Mouse (Mus musculus) gastrocnemius, postnatal 36 days (tissue): ENCODE data around the gene D10Jhu81e. TPM values are rescaled to one million over a fixed set of nuclear protein-coding genes. Genes with fewer than 3 reads are reported as not detected.
"Not testable (repeated sequence)": the region's sequence is repeated elsewhere in the genome, so short reads cannot be mapped to it uniquely, and the experiment has no call there.

Experiments
- DNase-seq, 2 experiments: peaks; one replicate each; pipeline ENCODE4 v3.0.0; 2022
- intact Hi-C: fragments of 180-260 bp; cut with DNase I; formaldehyde crosslinking; loops from one replicate; pipeline ENCODE4 v1.15.1; 2025
- total RNA-seq, 2 experiments: library from RNA; stranded (reverse); gene quantifications; 2 replicates each; pipeline ENCODE4 v1.2.3; 2021

The D10Jhu81e gene
- total RNA-seq, 2 experiments from 2014 or later = 207 to 245 TPM

DNA sequence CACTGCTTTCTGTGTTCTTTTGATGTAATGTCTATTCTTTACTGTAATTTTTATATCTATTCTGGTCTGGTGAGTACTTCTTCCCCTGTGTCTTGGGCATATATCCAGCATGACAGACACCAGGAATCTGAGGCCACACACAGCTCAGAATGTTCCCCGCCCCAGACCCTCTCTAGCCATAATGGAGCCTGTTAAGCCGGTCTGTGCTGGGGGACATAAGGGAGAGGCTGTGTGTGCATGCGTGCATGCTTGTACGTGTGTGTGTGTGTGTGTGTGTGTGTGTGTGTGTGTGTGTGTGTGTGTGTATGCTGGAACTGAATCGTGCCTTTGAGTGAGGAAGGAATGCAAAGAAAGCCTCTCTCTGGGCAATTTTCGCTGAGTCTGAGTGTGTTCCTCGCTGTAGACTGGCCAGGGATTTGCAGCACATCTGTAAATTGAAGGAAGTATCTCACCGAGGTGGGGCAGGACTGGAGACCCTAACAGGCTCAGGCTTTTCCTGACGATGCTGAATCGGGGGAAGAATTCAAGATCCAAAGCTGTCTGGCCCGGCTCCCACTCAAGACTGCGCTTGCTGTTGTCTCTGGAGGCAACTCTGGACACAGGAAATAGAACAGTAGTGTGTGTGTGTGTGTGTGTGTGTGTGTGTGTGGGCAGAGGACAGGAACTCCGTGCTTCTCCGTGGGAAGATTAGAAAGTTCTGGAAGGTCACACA, 30.6 kb downstream of the D10Jhu81e start:
- intact Hi-C loops = no loop called here
- peak in 1 of 2 experiments; percentile 53 for DNase-seq

DNA sequence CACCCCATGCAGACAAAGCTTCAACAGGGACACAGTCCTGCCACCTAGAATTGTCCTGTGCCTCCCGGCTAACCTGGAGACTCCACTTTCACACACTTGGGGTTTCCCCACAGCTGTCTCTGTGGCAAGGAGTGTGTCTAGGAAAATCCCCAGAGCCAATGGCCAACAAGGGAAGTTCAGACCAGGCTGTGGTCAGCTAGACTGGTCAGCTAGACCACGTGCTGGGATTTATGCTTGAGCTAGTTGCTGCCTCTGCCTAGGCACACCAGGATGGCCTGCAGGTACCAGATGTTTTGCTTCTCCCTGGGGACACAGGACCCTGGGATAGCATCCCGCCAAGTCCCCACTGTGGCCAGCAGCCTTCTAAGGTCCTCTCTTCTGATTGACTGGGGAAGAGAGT, 32.4 kb downstream of the D10Jhu81e start:
- no peak for DNase-seq

DNA sequence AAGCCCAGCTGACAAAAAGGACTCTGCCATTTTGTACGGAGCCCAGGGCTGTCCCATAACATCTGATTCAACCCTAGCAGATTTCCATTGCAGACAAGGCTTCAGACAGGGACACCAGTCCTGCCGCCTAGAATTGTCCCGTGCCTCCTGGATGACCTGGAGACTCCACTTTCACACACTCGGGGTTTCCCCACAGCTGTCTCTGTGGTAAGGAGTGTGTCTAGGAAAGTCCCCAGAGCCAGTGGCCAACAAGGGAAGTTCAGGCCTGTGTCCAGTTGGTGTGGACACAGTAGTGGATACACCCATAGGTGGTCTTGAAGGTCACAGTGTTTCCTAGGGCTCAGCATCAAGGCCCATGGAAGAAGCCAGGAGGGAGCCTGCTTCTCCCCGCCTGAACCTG, 33.6 kb downstream of the D10Jhu81e start:
- DNase-seq = no peak
- intact Hi-C loops = no loop called here

More for the DNA sequence above, 32.4 kb downstream of the D10Jhu81e start:
- intact Hi-C loops = no loop called here

DNA sequence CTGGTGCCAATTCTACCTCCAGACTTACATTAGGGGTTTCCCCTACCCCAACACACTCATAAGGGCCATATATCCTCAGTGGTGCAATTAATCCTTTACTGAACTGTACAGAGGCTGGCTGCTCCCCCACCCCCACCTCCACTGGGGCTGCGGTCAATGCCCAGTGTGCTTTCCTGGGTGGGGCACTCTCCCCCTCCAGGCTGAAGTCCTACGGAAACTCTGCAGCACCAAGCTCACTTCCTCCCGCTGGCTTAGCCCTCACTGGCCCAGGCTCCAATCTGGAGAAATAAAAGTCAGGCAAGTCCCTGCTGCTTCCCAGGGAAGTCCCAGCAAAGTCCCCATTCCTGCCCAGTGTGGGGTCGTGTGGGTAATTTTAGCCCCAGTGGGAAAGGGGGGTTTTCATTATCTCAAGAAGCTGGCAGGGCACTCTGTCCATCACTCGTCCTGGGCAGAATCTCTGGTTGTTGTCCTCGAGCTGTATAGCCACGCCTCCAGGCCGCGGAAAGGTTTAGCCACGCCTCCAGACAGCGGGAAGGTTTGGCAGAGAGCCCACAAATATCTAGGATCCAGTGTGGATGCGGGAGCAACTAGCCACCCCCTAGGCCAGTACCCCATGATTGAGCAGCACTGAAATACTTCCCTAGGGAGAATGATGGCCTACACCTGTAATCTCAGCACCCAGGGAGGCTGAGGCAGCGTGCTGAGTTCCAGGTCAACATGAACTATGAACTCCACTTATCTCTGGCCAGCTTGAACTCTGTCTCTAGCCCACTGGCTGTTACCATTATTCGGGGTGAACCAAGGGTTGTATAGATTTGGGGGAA, 34.4 kb downstream of the D10Jhu81e start:
- intact Hi-C loops = no loop called here
- no peak for DNase-seq

DNA sequence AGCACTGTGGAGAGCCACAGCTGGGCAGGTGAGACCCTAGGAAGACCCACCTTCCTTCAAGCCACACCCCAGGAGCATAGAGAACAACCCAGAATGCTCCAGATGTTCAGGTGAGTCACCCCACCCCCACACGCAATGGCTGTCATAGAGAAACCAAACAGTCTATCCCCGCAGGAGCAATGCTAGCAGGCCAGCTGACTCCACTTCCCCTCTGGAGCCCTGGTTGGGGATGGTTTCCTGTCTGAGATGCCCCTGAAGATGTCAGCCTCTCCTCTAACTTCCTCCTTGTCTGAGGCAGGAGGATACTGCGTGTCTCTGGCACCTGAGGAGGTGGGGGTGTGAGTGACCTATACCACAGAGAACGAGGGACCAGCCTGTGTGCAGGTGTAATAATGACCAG, 35.2 kb downstream of the D10Jhu81e start:
- intact Hi-C loops = no loop called here

DNA sequence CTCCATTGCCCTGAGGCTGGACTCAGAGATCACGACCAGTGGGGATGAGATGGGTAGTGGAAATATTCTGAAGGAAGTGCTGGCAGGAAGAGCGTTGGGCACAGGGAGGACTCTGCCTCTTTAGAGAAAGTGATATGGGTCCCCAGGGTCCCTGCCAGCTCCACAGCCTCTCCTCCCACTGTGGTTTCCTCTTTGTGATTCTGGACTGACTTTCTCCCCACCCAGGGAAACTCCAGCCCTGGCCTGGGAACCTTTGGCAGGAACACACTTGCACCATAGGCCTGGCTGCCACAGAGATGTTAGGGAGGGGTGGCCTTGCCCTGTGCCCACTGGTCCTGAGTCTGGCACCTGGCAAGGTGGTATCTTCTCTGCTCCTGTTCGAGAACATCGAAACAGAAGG, 39.6 kb downstream of the D10Jhu81e start:
- no peak for DNase-seq
- intact Hi-C loops = no loop called here

More for the DNA sequence above, 35.2 kb downstream of the D10Jhu81e start:
- DNase-seq = no peak

DNA sequence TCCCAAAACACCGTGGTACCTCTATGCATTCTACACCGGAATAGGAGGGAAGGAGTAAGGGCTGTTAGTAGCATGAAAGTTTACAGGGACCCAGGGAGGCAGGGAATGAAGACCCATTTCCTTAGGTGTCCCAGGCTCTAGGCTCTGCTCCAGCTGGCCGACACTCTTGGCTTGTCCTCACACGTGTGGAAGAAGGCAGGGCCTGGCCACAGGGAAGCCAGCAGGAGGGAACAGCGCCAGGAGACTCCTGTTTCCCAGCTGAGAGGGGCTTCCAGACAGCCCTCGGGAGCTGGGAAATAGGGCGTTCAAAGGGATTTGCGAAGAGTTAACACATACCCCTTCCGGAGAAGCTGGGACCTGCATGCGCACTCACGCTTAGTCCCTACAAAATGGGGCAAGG, 40.2 kb downstream of the D10Jhu81e start:
- no peak for DNase-seq
- intact Hi-C loops = no loop called here

DNA sequence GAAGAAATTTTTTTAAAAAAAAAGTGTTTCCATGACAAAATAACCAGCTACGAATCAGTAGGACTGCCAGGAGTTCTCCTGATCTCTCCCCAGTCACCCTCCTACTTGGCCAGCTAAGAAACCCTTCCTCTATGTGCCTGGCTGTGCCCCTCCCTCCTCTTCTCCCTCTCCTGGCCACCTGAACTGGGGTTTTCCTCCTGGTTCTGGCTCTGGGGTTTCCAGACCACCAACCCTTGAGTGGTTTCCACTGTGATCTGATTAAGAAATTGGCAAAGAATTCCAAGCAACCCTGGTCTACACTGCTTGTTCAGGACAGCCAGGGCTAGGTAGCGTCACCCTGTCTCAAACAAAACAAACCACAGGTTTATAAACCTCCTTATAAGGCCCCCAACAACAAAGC, 40.9 kb downstream of the D10Jhu81e start:
- intact Hi-C loops = no loop called here
- DNase-seq = no peak

DNA sequence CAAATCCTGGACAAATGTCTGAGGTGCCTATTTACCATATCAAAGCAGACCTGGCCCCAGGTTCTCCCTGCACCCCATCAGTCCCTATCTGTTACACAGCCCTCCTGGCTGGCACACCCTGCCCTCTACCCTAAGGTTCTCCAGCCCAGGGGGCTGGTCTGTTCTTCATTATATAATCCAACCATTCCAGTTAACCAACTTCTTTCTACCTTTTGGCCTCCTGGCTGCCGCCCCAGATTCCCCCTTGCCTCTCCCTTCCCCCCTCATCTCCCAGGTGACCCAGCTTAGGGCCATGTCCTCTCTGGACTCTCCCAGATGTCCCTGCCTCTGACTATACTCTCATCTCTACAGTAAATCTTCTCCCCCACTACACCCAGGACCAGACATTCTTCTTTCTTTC, 41.7 kb downstream of the D10Jhu81e start:
- intact Hi-C loops = no loop called here
- no peak for DNase-seq

DNA sequence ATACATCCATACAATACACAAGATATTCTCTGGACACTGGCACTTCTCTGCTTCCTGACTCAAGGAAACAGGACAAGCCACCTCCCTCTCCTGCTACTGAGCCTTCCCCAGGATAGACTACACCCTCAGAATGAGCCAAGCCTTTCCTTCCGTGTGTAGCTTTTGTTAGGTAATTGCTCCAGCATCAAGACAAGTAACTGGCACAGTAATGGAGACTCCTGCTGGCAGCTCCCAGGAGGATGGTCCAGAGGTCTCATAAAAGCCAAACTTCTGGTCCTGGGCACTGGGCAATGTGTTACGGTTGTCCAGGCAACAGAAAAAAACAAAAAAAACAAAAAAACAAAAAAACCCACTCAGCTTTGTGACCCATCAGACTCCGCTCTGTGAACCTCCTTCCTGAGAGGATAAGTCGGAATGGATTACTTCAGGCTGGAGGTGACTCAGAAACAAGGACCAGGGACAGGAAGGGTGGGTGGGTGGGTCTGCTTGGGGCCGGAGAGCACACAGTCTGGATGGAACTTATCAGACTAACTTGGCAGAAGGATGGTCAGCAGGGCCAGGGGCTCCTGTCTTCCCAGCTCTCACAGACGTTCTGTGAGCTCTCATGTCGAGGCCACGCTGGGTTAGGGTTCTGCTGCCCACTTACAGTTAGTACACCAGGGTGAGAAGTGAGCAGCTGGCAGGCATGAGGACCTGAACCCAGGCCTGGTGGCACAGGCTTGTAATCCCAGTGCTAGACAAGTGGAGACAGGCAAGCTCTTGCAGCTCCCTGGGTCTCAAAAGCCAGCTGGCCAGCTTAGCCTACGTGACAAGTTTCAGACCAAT, 42.3 kb downstream of the D10Jhu81e start:
- intact Hi-C loops = no loop called here
- no peak for DNase-seq

DNA sequence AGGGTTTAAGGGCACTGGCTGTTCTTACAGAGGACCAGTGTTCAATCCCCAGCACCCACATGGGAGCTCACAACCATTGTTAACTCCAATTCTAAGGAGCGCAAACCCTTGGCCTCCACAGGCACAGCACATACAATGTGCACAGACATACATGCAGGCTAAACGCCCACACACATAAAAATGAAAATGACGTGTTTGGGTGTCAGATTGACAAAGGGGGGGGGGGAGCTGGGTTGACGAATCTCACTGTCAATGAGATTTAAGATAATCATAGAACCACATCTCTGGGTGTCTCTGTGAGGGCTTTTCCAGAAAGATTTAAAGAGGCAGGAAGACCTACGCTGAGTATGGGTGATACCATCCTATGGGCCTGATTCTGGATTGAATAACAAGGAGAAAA, 43.3 kb downstream of the D10Jhu81e start:
- no peak for DNase-seq
- intact Hi-C loops = no loop called here

DNA sequence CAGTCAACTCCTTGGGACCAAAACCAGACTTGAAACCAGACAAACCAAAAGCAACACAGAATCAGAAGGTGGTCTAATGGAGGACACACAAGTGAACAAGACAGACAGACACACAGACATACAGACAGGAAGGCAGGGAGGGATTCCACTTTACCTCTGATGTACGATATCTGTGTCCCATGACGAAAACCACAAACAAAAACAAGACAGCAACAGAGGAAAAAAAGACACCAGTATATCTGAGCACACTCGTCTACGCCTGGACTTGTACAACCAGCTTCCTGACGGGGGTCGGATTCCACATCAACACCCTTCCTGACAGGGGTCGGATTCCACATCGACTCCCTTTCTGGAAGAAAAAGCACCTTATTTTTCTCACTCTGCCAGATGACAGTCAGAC, 44.5 kb downstream of the D10Jhu81e start:
- intact Hi-C loops, DNase-seq: not testable (repeated sequence)

DNA sequence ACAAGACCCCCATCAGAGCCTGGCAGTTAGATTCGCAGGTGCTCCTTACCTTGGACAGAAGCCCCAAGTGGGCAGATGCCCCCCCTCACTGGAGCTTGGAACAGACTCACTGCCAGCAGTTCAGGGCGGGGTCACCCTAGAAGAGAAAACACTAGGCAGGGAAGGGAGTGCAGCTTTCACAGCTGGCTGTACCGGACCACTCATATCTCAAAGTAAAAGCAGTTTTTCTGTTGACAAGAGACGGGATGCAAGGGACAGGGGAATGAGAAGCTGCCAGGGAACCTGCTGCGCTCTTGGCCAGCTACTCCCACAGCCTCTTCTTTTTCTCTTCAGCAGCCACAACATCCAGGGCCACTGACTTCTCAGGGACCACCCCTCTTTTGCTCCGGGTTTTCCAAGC, 45.4 kb downstream of the D10Jhu81e start:
- intact Hi-C loops, DNase-seq: not testable (repeated sequence)

DNA sequence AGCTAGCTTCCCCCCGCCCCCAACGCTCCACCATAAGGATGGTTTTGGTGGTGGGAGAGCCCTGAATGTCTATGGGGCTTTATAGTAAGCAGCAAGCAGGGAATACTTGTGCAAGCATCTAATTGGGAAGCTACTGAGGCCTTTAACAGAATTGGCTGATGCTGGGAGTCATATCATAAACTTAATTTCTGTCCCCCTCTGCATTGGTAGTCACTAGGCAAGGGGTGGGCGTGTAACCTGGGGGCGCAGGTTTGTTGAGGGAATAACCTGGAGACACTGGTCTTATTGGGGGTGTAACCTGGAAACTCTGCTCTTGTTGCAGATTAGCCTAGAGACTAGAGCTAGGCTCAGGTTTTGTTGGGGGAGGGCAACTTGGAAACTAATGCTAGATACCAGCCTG, 50.2 kb downstream of the D10Jhu81e start:
- no peak for DNase-seq
- intact Hi-C loops = no loop called here

DNA sequence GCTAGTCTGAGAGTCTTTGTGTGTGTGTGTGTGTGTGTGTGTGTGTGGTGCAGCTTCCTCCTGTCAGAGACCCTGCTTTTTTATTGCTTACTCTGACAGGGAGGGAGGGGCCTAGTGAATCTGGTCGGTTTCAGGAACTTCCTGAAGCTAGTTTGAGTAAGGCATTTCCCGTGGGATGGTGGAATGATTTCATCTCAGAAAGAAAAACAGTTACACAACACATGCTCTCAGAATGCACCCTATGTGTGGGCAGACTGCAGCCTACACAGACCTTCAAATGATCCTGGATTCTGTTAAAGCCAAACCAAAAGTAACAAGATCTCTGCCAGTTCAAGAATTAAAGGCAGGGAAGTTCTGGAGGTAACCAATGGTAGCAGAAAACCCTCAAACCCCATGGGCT, 54.4 kb downstream of the D10Jhu81e start:
- DNase-seq = no peak
- intact Hi-C loops = no loop called here

DNA sequence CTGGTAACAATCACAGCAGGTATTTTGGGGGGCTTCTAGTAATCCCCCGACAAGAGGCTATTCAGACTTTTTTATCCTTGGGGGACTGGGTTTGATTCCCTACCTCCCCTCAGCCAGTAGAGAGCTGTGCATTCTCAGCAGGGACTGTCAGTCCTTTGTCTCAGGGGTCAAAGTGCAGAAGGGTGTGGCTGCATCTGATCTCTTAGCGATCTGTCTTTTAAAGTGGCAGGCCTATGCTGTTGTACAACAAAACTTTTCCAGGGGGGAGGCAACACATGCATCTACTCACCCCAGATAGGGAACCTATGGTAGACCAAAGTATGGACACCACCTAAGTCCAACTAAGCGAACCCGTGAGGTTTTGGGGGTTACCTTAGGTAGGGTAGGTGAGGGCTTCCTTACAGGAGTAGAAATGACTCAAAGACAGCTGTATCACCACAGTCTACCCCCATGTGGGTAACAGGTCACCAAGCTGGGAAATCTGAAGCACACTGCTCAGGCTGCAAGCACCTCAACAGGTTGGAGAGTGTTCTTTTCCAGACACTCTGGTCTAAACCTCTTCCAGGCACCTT, 55.0 kb downstream of the D10Jhu81e start:
- intact Hi-C loops = no loop called here
- DNase-seq = no peak

Other genes with a start within 250 kb of the D10Jhu81e start
- gene Trpm2, start 199.2 kb downstream of the D10Jhu81e start, total RNA-seq = under 1 TPM; 0.10 to 0.89 TPM
- gene 1810043G02Rik, start 191.3 kb downstream of the D10Jhu81e start, total RNA-seq = 1 to 10 TPM; 3.1 to 4.5 TPM
- gene Pfkl, start 159.7 kb downstream of the D10Jhu81e start, total RNA-seq = 1 to 10 TPM; 6.0 to 8.6 TPM
- not detected for gene Dnmt3l, start 127.8 kb downstream of the D10Jhu81e start, total RNA-seq
- gene Aire, start 126.2 kb downstream of the D10Jhu81e start, total RNA-seq = not detected
- gene Icosl, start 100.5 kb downstream of the D10Jhu81e start, total RNA-seq = 1 to 10 TPM; 1.2 to 1.6 TPM
- 1 to 10 TPM; 7.6 to 9.9 TPM for gene Pwp2, start 15.4 kb upstream of the D10Jhu81e start, total RNA-seq
- gene Trappc10, start 74.9 kb upstream of the D10Jhu81e start, total RNA-seq = 10 to 100 TPM; 32.7 to 33.1 TPM
- gene Agpat3, start 182.7 kb upstream of the D10Jhu81e start, total RNA-seq = 100 to 1,000 TPM; 106 to 126 TPM
- 10 to 100 TPM; 53.3 to 63.7 TPM for gene Rrp1, start 243.3 kb upstream of the D10Jhu81e start, total RNA-seq